Mouse (Mus musculus) stomach, embryonic 14.5 days (tissue): ENCODE measurements at regions not wholly inside any gene's neighbourhood (a gene's known extent, or its start where the extent isn't known, plus 50 kb on each side); places are given as distances from the start of the nearest gene placed in this dataset.

Experiments
- ATAC-seq: fragments of 200-750 bp; cut with Nextera tagmentation; 2 replicates; pipeline ENCODE4 v1.8.0; 2017; ENCODE audit warnings: low read depth, moderate TSS enrichment; ENCODE audit not compliant: insufficient number of reproducible peaks, insufficient read depth, low FRiP score
- H3K27ac ChIP-seq: fragments of 300-500 bp; sonication (generic); 2 replicates; pipeline ENCODE4 v1.5.1; 2014; ENCODE audit warnings: mild to moderate bottlenecking, low read length, moderate library complexity, mixed read lengths
- H3K27me3 ChIP-seq: fragments of 300-500 bp; sonication (generic); 2 replicates; pipeline ENCODE4 v1.6.1; 2014; ENCODE audit warnings: low read length, control low read depth, mixed read lengths; ENCODE audit not compliant: control insufficient read depth, insufficient read depth
- H3K36me3 ChIP-seq: fragments of 300-500 bp; sonication (generic); 2 replicates; pipeline ENCODE4 v1.6.1; 2014; ENCODE audit warnings: mild to moderate bottlenecking, control low read depth, low read length, moderate library complexity, mixed read lengths; ENCODE audit not compliant: control insufficient read depth, insufficient read depth
- H3K4me1 ChIP-seq: fragments of 300-500 bp; sonication (generic); 2 replicates; pipeline ENCODE4 v1.6.1; 2014; ENCODE audit warnings: low read length, control low read depth, mixed read lengths; ENCODE audit not compliant: control insufficient read depth, insufficient read depth
- H3K4me2 ChIP-seq: fragments of 300-500 bp; sonication (generic); replicated peaks from 2 replicates; pipeline ENCODE4 v1.6.1; 2014; ENCODE audit warnings: low read depth, low read length, control low read depth
- H3K4me3 ChIP-seq: fragments of 300-500 bp; sonication (generic); 2 replicates; pipeline ENCODE4 v1.5.1; 2014; ENCODE audit warnings: low read depth, low read length, control low read depth
- H3K9ac ChIP-seq: fragments of 300-500 bp; sonication (generic); replicated peaks from 2 replicates; pipeline ENCODE4 v1.6.1; 2014; ENCODE audit warnings: low read depth, mild to moderate bottlenecking, control low read depth, low read length, moderate library complexity, mixed read lengths
- H3K9me3 ChIP-seq: fragments of 300-500 bp; sonication (generic); 2 replicates; pipeline ENCODE4 v1.6.1; 2016; ENCODE audit warnings: low read depth, low read length, control low read depth; ENCODE audit not compliant: control insufficient read depth
- WGBS: fragments of 180-500 bp; shearing (Covaris S2); extraction: QIAGEN DNeasy Blood & Tissue Kit; methylation state at CpG from one replicate; pipeline ENCODE4 v1.1.7; 2014; 5-methylcytosine and 5-hydroxymethylcytosine counted together

GRCm38 (mm10) chr10:21517721-21518120 lies 75.2 kb upstream of the 1700020N01Rik start:
- no peak for ATAC-seq
- H3K27ac ChIP-seq = no peak overlapping the region
- no peaks in the 10 kb centered on the region for H3K9me3 ChIP-seq
- no peaks in the 10 kb centered on the region for H3K4me1 ChIP-seq
- 79% methylated on average over 6 of the region's 6 CpGs for WGBS
- H3K4me3 ChIP-seq = no peak overlapping the region
- H3K4me2 ChIP-seq = no peak overlapping the region
- H3K36me3 ChIP-seq = no peaks in the 10 kb centered on the region
- no peaks in the 10 kb centered on the region for H3K27me3 ChIP-seq
- no peak overlapping the region for H3K9ac ChIP-seq

GRCm38 (mm10) chr10:21520854-21521253 lies 72.1 kb upstream of the 1700020N01Rik start:
- H3K27ac ChIP-seq = no peak overlapping the region
- no peak for ATAC-seq
- H3K36me3 ChIP-seq = no peaks in the 10 kb centered on the region
- no peak overlapping the region for H3K4me3 ChIP-seq
- no peaks in the 10 kb centered on the region for H3K27me3 ChIP-seq
- H3K4me1 ChIP-seq = no peaks in the 10 kb centered on the region
- H3K9ac ChIP-seq = no peak overlapping the region
- no peak overlapping the region for H3K4me2 ChIP-seq
- H3K9me3 ChIP-seq = no peaks in the 10 kb centered on the region
- 86% methylated on average over 9 of the region's 9 CpGs for WGBS

- Histone ChIP-seq H3K4me3 (no peak overlapping the region), H3K4me1 (no peaks in the 10 kb centered on the region), H3K9me3 (no peaks in the 10 kb centered on the region), H3K36me3 (no peaks in the 10 kb centered on the region), H3K4me2 (no peak overlapping the region), H3K9ac (no peak overlapping the region), H3K27me3 (no peaks in the 10 kb centered on the region), H3K27ac (no peak overlapping the region)
- ATAC-seq = no peak
- 40% methylated on average over 2 of the region's 2 CpGs for WGBS
Measured at GRCm38 (mm10) chr10:21525555-21525954, 67.4 kb upstream of the 1700020N01Rik start.

DNA sequence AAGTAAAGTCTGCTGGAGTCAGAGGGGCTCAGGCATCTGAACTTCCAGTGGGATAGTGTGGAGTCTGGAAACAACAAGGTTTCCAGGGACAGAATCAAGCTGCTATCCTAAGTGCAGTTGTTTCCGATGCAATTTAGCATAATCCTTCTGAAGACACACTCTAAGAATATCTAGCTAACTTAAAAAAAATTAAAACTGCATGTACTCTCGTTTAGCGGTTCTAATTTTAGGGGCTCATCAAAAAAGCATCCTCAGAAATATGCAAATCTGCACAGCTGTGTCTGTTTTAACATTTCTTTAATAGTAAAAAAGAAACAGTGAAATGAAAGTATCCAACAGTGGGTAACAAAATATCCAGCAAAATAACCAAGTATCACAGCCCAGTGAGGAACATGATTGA lies 64.5 kb upstream of the 1700020N01Rik start:
- H3K9ac ChIP-seq = no peak overlapping the region
- WGBS = 86% methylated on average over 3 of the region's 3 CpGs
- no peaks in the 10 kb centered on the region for H3K36me3 ChIP-seq
- H3K9me3 ChIP-seq = no peaks in the 10 kb centered on the region
- ATAC-seq = no peak
- no peaks in the 10 kb centered on the region for H3K4me1 ChIP-seq
- H3K4me2 ChIP-seq = no peak overlapping the region
- H3K27ac ChIP-seq = no peak overlapping the region
- no peaks in the 10 kb centered on the region for H3K27me3 ChIP-seq
- H3K4me3 ChIP-seq = no peak overlapping the region

- Histone ChIP-seq H3K36me3 (no peaks in the 10 kb centered on the region), H3K4me2 (no peak overlapping the region), H3K4me1 (no peaks in the 10 kb centered on the region), H3K4me3 (no peak overlapping the region), H3K9ac (no peak overlapping the region), H3K27ac (no peak overlapping the region), H3K27me3 (no peaks in the 10 kb centered on the region), H3K9me3 (no peaks in the 10 kb centered on the region)
- no peak for ATAC-seq
- WGBS = 74% methylated on average over 10 of the region's 10 CpGs
Measured at GRCm38 (mm10) chr10:21529098-21529749, 63.7 kb upstream of the 1700020N01Rik start.

- ATAC-seq = no peak
- H3K9ac ChIP-seq = no peak overlapping the region
- H3K9me3 ChIP-seq = no peaks in the 10 kb centered on the region
- no peaks in the 10 kb centered on the region for H3K36me3 ChIP-seq
- no peak overlapping the region for H3K27ac ChIP-seq
- WGBS = 37% methylated on average over 1 of the region's 1 CpGs
- H3K4me1 ChIP-seq = no peaks in the 10 kb centered on the region
- H3K4me2 ChIP-seq = no peak overlapping the region
- no peak overlapping the region for H3K4me3 ChIP-seq
- no peaks in the 10 kb centered on the region for H3K27me3 ChIP-seq
Measured at GRCm38 (mm10) chr10:21532142-21532541, 60.8 kb upstream of the 1700020N01Rik start.

- no peak for ATAC-seq
- Histone ChIP-seq H3K4me2 (no peak overlapping the region), H3K4me3 (no peak overlapping the region), H3K27me3 (no peaks in the 10 kb centered on the region), H3K27ac (no peak overlapping the region), H3K9me3 (no peaks in the 10 kb centered on the region), H3K9ac (no peak overlapping the region), H3K36me3 (no peaks in the 10 kb centered on the region), H3K4me1 (no peaks in the 10 kb centered on the region)
- WGBS = 37% methylated on average over 5 of the region's 5 CpGs
Measured at GRCm38 (mm10) chr10:21535631-21536030, 57.3 kb upstream of the 1700020N01Rik start.

GRCm38 (mm10) chr10:21538481-21538880 lies 54.5 kb upstream of the 1700020N01Rik start:
- no peaks in the 10 kb centered on the region for H3K36me3 ChIP-seq
- no peak overlapping the region for H3K9ac ChIP-seq
- H3K27me3 ChIP-seq = no peaks in the 10 kb centered on the region
- H3K9me3 ChIP-seq = no peaks in the 10 kb centered on the region
- no peak overlapping the region for H3K27ac ChIP-seq
- 70% methylated on average over 6 of the region's 6 CpGs for WGBS
- no peak overlapping the region for H3K4me2 ChIP-seq
- H3K4me1 ChIP-seq = no peaks in the 10 kb centered on the region
- ATAC-seq = no peak
- no peak overlapping the region for H3K4me3 ChIP-seq
